Mouse (Mus musculus) frontal cortex, adult 2 months (tissue): Measurements from ENCODE around the gene Rraga. TPM values are rescaled to one million over a fixed set of nuclear protein-coding genes. Genes with fewer than 3 reads are reported as not detected.

Experiments
- DNase-seq, 2 experiments: peaks; one replicate each; pipeline ENCODE4 v3.0.0; 2022; ENCODE audit warnings: low spot score in 1 of 2; ENCODE audit errors: extremely low spot score in 1 of 2
- polyA plus RNA-seq: library from polyadenylated mRNA; depleted of rRNA; stranded (reverse); fragments of >200 nt; gene quantifications from 2 replicates; pipeline ENCODE4 v1.2.3, GENCODE M21; 2012; rRNA removed

Gene Rraga
- 109 and 132 TPM in 2 replicates for polyA plus RNA-seq

GRCm38 (mm10) chr4:86575283-86575983 is at the start of gene Rraga:
Gene Rraga, plus strand, starts transcription at chr4:86575668.
- peak; percentile 90 to 95 for DNase-seq

- DNase-seq = no peak
These were observed 48.0 kb upstream of the Rraga start for GRCm38 (mm10) chr4:86527162-86528136.

GRCm38 (mm10) chr4:86529161-86529560 is 46.3 kb upstream of the Rraga start:
- DNase-seq = no peak

- no peak for DNase-seq
These were observed 41.9 kb upstream of the Rraga start for GRCm38 (mm10) chr4:86533406-86534090.

GRCm38 (mm10) chr4:86534091-86534481 is 41.4 kb upstream of the Rraga start:
- DNase-seq = no peak

GRCm38 (mm10) chr4:86537972-86538371 is 37.5 kb upstream of the Rraga start:
- peak in 1 of 2 experiments; percentile 32 for DNase-seq

- DNase-seq = no peak
These were observed 36.5 kb upstream of the Rraga start for GRCm38 (mm10) chr4:86538936-86539335.

GRCm38 (mm10) chr4:86541573-86541972 is 33.9 kb upstream of the Rraga start:
- DNase-seq = no peak

GRCm38 (mm10) chr4:86543999-86544398 is 31.5 kb upstream of the Rraga start:
- DNase-seq = no peak

- DNase-seq = peak in 1 of 2 experiments; percentile 38
These were observed 29.9 kb upstream of the Rraga start for GRCm38 (mm10) chr4:86545615-86546014.

- no peak for DNase-seq
These were observed 27.1 kb upstream of the Rraga start for GRCm38 (mm10) chr4:86548332-86548731.

- peak in 1 of 2 experiments; percentile 41 for DNase-seq
These were observed 20.3 kb upstream of the Rraga start for GRCm38 (mm10) chr4:86555035-86555707.

- DNase-seq = no peak
These were observed 18.1 kb upstream of the Rraga start for GRCm38 (mm10) chr4:86557371-86557770.

- DNase-seq = no peak
These were observed 17.2 kb upstream of the Rraga start, which contains the start of gene Saxo1 for GRCm38 (mm10) chr4:86558228-86558627. Gene Saxo1, minus strand, starts transcription at chr4:86558328.

- no peak for DNase-seq
These were observed 16.5 kb upstream of the Rraga start for GRCm38 (mm10) chr4:86559006-86559405.

- DNase-seq = no peak
These were observed 14.4 kb upstream of the Rraga start for GRCm38 (mm10) chr4:86561061-86561460.

GRCm38 (mm10) chr4:86574939-86575282 is 557 bp upstream of the Rraga start:
- no peak for DNase-seq

GRCm38 (mm10) chr4:86576120-86576541 is 663 bp downstream of the Rraga start:
- DNase-seq = peak in 1 of 2 experiments; percentile 38

- no peak for DNase-seq
These were observed 1.3 kb downstream of the Rraga start for GRCm38 (mm10) chr4:86576630-86577225.

- no peak for DNase-seq
These were observed 4.6 kb downstream of the Rraga start for GRCm38 (mm10) chr4:86580056-86580455.
